Mouse (Mus musculus): ENCODE data around the gene Selenow. TPM values are rescaled to one million over a fixed set of nuclear protein-coding genes. Genes with fewer than 3 reads are reported as not detected.

Gene Selenow
- polyA plus RNA-seq, 1 experiment from 2014 or later, result 1,563 TPM

- no peak for ATAC-seq (ENCODE audit: low FRiP score, low read depth)
- WGBS, result 31% methylated on average over 7 of the region's 7 CpGs
- Histone ChIP-seq H3K9me3 (no peaks in the 10 kb centered on the region), H3K9ac (no peak overlapping the region), H3K36me3 (no peaks in the 10 kb centered on the region), H3K4me1 (replicated peaks) (no peaks in the 10 kb centered on the region), H3K27me3 (no peaks in the 10 kb centered on the region), H3K4me3 (peak overlapping the region; percentile 14; the same call in 1 of the 2 replicates), H3K4me2 (peak overlapping the region; percentile 45), H3K27ac (replicated peaks) (no peak overlapping the region)
Measured at GRCm38 (mm10) chr7:15955509-15955908, 33.3 kb upstream of the Selenow start.

- Histone ChIP-seq H3K9me3 (no peaks in the 10 kb centered on the region), H3K4me2 (peak overlapping the region; percentile 45), H3K4me3 (peak overlapping the region; percentile 14; the same call in 1 of the 2 replicates), H3K36me3 (no peaks in the 10 kb centered on the region), H3K27me3 (no peaks in the 10 kb centered on the region), H3K4me1 (replicated peaks) (no peaks in the 10 kb centered on the region), H3K9ac (no peak overlapping the region), H3K27ac (replicated peaks) (no peak overlapping the region)
- 12% methylated on average over 20 of the region's 21 CpGs for whole genome bisulfite sequencing
- peak; percentile 24; the same call in 1 of the 2 replicates for ATAC-seq (ENCODE audit: low FRiP score, low read depth)
Measured at GRCm38 (mm10) chr7:15954978-15955443, 32.8 kb upstream of the Selenow start.

GRCm38 (mm10) chr7:15954436-15954835 lies 32.2 kb upstream of the Selenow start:
- Histone ChIP-seq H3K4me1 (replicated peaks) (no peaks in the 10 kb centered on the region), H3K9ac (no peak overlapping the region), H3K27ac (replicated peaks) (no peak overlapping the region), H3K27me3 (no peaks in the 10 kb centered on the region), H3K4me3 (no peak overlapping the region), H3K4me2 (no peak overlapping the region), H3K36me3 (no peaks in the 10 kb centered on the region), H3K9me3 (no peaks in the 10 kb centered on the region)
- 90% methylated on average over 7 of the region's 7 CpGs for WGBS
- ATAC-seq (ENCODE audit: low FRiP score, low read depth), result no peak

- H3K36me3 ChIP-seq, result no peaks in the 10 kb centered on the region
- H3K9me3 ChIP-seq, result no peaks in the 10 kb centered on the region
- 93% methylated on average over 13 of the region's 13 CpGs for WGBS
- no peak overlapping the region for H3K9ac ChIP-seq
- no peak for ATAC-seq (ENCODE audit: low FRiP score, low read depth)
- no peaks in the 10 kb centered on the region for H3K27me3 ChIP-seq
- peaks cover 3% of the 10 kb centered on the region; the same call in 1 of the 2 replicates for H3K4me1 ChIP-seq (replicated peaks)
- no peak overlapping the region for H3K4me3 ChIP-seq
- no peak overlapping the region for H3K27ac ChIP-seq (replicated peaks)
- no peak overlapping the region for H3K4me2 ChIP-seq
Measured at GRCm38 (mm10) chr7:15953307-15954074, 31.3 kb upstream of the Selenow start.

GRCm38 (mm10) chr7:15952416-15952815 lies 30.2 kb upstream of the Selenow start:
- no peak for ATAC-seq (ENCODE audit: low FRiP score, low read depth)
- no peaks in the 10 kb centered on the region for H3K9me3 ChIP-seq

GRCm38 (mm10) chr7:15950008-15950407 lies 27.8 kb upstream of the Selenow start:
- no peak for ATAC-seq (ENCODE audit: low FRiP score, low read depth)
- 87% methylated on average over 15 of the region's 15 CpGs for WGBS
- no peaks in the 10 kb centered on the region for H3K9me3 ChIP-seq
- no peak overlapping the region for H3K4me2 ChIP-seq
- H3K27me3 ChIP-seq, result no peaks in the 10 kb centered on the region
- H3K4me3 ChIP-seq, result no peak overlapping the region
- H3K9ac ChIP-seq, result no peak overlapping the region
- H3K4me1 ChIP-seq (replicated peaks), result peaks cover 15% of the 10 kb centered on the region
- H3K27ac ChIP-seq (replicated peaks), result no peak overlapping the region
- H3K36me3 ChIP-seq, result no peaks in the 10 kb centered on the region

More at GRCm38 (mm10) chr7:15952416-15952815, 30.2 kb upstream of the Selenow start:
- Histone ChIP-seq H3K27ac (replicated peaks) (no peak overlapping the region), H3K36me3 (no peaks in the 10 kb centered on the region), H3K4me1 (replicated peaks) (peaks cover 7% of the 10 kb centered on the region; the same call in 1 of the 2 replicates), H3K27me3 (no peaks in the 10 kb centered on the region), H3K4me2 (no peak overlapping the region), H3K4me3 (no peak overlapping the region), H3K9ac (no peak overlapping the region)
- 80% methylated on average over 3 of the region's 3 CpGs for WGBS

- ATAC-seq (ENCODE audit: low FRiP score, low read depth), result no peak
- WGBS, result 85% methylated on average over 7 of the region's 7 CpGs
- H3K9ac ChIP-seq, result no peak overlapping the region
- no peaks in the 10 kb centered on the region for H3K9me3 ChIP-seq
- no peaks in the 10 kb centered on the region for H3K36me3 ChIP-seq
- no peak overlapping the region for H3K27ac ChIP-seq (replicated peaks)
- peaks cover 22% of the 10 kb centered on the region for H3K4me1 ChIP-seq (replicated peaks)
- no peak overlapping the region for H3K4me2 ChIP-seq
- no peak overlapping the region for H3K4me3 ChIP-seq
- no peaks in the 10 kb centered on the region for H3K27me3 ChIP-seq
Measured at GRCm38 (mm10) chr7:15949216-15949790, 27.1 kb upstream of the Selenow start.

- 8% methylated on average over 23 of the region's 23 CpGs for WGBS
Measured at GRCm38 (mm10) chr7:15948381-15948941, 26.3 kb upstream of the Selenow start.

GRCm38 (mm10) chr7:15947653-15948260 lies 25.6 kb upstream of the Selenow start:
- H3K4me3 ChIP-seq, result no peak overlapping the region
- no peak overlapping the region for H3K4me2 ChIP-seq
- H3K9me3 ChIP-seq, result no peaks in the 10 kb centered on the region
- H3K4me1 ChIP-seq (replicated peaks), result peaks cover 27% of the 10 kb centered on the region
- no peaks in the 10 kb centered on the region for H3K27me3 ChIP-seq
- H3K36me3 ChIP-seq, result peaks cover 9% of the 10 kb centered on the region; the same call in 1 of the 2 replicates
- no peak for ATAC-seq (ENCODE audit: low FRiP score, low read depth)
- H3K27ac ChIP-seq (replicated peaks), result no peak overlapping the region
- H3K9ac ChIP-seq, result no peak overlapping the region
- WGBS, result 51% methylated on average over 4 of the region's 4 CpGs

More at GRCm38 (mm10) chr7:15948381-15948941, 26.3 kb upstream of the Selenow start:
- 0 out of 2 replicates have a peak overlapping the region, but pooled peaks have one; percentile 11 for H3K9ac ChIP-seq
- ATAC-seq (ENCODE audit: low FRiP score, low read depth), result peak; percentile 7; the same call in 1 of the 2 replicates
- no peak overlapping the region; the same call in 1 of the 2 replicates for H3K4me3 ChIP-seq
- H3K4me1 ChIP-seq (replicated peaks), result peaks cover 27% of the 10 kb centered on the region
- H3K27ac ChIP-seq (replicated peaks), result no peak overlapping the region
- H3K4me2 ChIP-seq, result peak overlapping the region; percentile 45
- peaks cover 4% of the 10 kb centered on the region; the same call in 1 of the 2 replicates for H3K36me3 ChIP-seq
- no peaks in the 10 kb centered on the region for H3K9me3 ChIP-seq
- no peaks in the 10 kb centered on the region for H3K27me3 ChIP-seq

- Histone ChIP-seq H3K36me3 (peaks cover 26% of the 10 kb centered on the region), H3K9me3 (no peaks in the 10 kb centered on the region), H3K4me2 (peak within 1 kb of the TSS; percentile 90), H3K4me3 (peak within 1 kb of the TSS; percentile 78), H3K27me3 (no peaks in the 10 kb centered on the region), H3K4me1 (replicated peaks) (peaks cover 27% of the 10 kb centered on the region), H3K9ac (peak within 1 kb of the TSS; percentile 68), H3K27ac (replicated peaks) (peak within 1 kb of the TSS; percentile 99)
- peak; percentile 94 for ATAC-seq (ENCODE audit: low FRiP score, low read depth)
- WGBS, result 1% methylated on average over 59 of the region's 59 CpGs
Measured at GRCm38 (mm10) chr7:15945721-15946536, 23.7 kb upstream of the Selenow start, which contains the start of gene Nop53. Gene Nop53 (minus strand): TSS chr7:15946074.

GRCm38 (mm10) chr7:15945211-15945610 lies 23.0 kb upstream of the Selenow start:
- 10% methylated on average over 8 of the region's 8 CpGs for WGBS
- Histone ChIP-seq H3K9ac (peak overlapping the region; percentile 68), H3K27ac (replicated peaks) (peak overlapping the region; percentile 99), H3K27me3 (no peaks in the 10 kb centered on the region), H3K4me1 (replicated peaks) (peaks cover 27% of the 10 kb centered on the region), H3K36me3 (peaks cover 32% of the 10 kb centered on the region), H3K9me3 (no peaks in the 10 kb centered on the region), H3K4me2 (peak overlapping the region; percentile 90), H3K4me3 (peak overlapping the region; percentile 78)
- no peak for ATAC-seq (ENCODE audit: low FRiP score, low read depth)

All from hindbrain, embryonic 15.5 days (tissue).